Mouse (Mus musculus): Measurements from ENCODE around the gene Taf5. TPM values are rescaled to one million over a fixed set of nuclear protein-coding genes. Genes with fewer than 3 reads are reported as not detected.

Gene Taf5
- polyA plus RNA-seq (2017; shearing (Covaris generic)), result 24.4 TPM

DNA sequence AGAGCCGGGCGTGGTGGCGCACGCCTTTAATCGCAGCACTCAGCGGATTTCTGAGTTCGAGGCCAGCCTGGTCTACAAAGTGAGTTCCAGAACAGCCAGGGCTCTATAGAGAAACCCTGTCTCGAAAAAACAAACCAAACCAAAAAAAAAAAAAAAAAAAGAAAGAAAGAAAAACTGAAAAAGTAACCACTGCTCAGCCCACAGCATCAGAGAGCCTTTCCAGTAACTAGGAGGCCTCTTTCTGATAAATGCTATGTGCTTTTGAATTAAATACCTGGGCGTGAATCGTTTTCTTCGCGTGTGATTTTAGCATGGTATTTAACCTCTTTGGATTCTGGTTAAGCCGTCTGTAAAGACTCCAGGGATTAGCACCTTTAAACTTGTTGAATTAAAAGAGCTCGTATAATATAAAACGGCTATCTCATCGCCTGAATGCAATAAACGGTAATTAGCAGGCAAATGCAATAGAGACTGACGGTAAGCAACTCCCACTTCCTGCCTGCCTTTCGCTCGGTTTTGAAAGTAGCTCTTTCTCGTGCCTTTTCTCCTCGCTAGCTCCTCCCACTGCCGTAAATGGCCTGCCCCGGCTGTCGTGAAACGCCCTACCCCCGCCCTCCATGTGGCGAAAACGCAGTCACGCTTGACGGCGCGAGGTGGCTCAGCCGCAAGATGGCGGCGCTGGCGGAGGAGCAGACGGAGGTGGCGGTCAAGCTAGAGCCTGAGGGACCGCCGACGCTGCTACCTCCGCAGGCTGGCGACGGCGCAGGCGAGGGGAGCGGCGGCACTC lies at the start of gene Taf5:
Gene Taf5 (plus strand): TSS at position 651 of the 787 bp plus-strand sequence.

DNA sequence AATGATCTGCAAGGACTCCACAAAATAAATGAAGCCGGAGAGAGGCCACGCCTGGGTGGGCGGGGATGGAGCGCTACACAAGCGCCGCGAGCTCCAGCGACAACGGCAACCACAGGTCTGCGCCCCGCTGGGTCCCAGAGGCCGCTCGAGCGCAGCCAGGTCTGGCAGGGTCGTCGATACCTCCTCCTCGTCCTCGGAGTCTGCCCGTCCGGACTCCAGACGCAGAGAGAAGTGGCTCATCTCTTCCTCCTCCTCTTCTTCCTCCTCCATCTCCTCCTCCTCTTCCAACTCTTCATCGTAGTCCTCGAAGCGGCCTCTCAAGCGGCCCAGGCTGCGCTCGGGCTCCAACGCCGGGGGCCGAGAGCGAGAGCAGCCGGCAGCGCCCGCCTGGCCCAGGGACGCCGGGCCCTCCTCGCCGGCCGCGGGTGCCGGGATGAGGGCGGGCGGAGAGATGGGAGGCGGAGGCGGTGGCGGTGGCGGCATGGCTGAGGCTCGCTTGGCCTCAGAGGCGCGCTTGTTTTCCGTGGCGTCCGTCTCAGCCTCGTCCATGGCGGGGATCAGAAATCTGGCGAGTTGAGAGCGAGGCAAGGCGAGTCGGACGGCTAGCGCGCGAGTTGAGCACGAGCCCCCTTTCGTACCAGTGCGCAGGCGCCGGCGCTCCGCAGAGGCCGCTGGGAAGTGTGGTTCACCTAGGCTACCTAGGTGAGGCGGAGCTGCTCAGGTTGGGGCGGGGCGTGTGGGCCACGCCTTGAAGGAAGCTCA lies 17.1 kb upstream of the Taf5 start, which contains the start of gene Pcgf6:
Gene Pcgf6 (minus strand): TSS at position 636 of the 762 bp plus-strand sequence.

DNA sequence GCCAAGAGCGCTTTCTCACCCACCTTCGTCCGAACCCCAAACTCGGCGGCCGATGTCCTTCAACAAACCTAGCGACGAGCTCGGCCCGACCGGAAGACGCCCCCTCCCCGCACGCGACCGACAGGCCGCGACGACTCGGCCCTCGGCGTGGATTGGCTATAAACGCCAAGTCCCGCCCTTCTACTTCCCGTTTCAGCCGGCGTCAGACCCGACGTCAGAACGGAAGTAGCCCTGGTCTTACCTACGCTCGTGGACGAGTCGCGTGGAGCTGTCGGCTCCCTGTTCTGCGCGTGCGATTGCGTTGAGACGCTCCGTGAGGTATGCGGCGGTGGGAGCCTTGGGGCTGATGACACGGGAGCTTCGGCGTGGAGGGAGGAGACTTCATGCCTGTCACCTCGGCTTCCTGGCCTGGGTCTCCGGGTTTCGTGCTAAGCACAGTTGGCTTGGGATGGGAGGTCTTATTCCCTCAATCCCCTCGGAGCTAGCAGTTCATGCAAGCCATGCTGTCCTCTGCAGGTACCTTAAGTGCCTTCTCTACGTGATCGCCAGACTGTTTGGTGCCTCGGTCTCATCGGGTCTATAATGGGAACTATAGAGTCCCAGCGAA lies 23.1 kb downstream of the Taf5 start, which contains the start of the genes Usmg5 and Pdcd11:
Gene Usmg5 (minus strand): TSS at position 98 of the 607 bp plus-strand sequence.
Gene Pdcd11 (plus strand): TSS at position 219 of the 607 bp plus-strand sequence.

Other genes starting within 250 kb of the Taf5 start
- not detected for gene Ina, start 53.0 kb upstream of the Taf5 start, polyA plus RNA-seq (2017; shearing (Covaris generic))
- gene Nt5c2, start 52.6 kb upstream of the Taf5 start, polyA plus RNA-seq (2017; shearing (Covaris generic)), result 76.4 TPM
- gene Pcgf6, start 16.8 kb upstream of the Taf5 start, polyA plus RNA-seq (2017; shearing (Covaris generic)), result 33.4 TPM
- gene Usmg5, start 22.9 kb downstream of the Taf5 start, polyA plus RNA-seq (2017; shearing (Covaris generic)), result 423 TPM
- 18.9 TPM for gene Pdcd11, start 23.0 kb downstream of the Taf5 start, polyA plus RNA-seq (2017; shearing (Covaris generic))
- gene Calhm2, start 70.5 kb downstream of the Taf5 start, polyA plus RNA-seq (2017; shearing (Covaris generic)), result 2.9 TPM
- gene Calhm1, start 76.5 kb downstream of the Taf5 start, polyA plus RNA-seq (2017; shearing (Covaris generic)), result not detected
- gene Calhm3, start 90.0 kb downstream of the Taf5 start, polyA plus RNA-seq (2017; shearing (Covaris generic)), result not detected
- 0.17 TPM for gene Neurl1a, start 111.1 kb downstream of the Taf5 start, polyA plus RNA-seq (2017; shearing (Covaris generic))